Mouse (Mus musculus): ENCODE data around the gene Tgm2.

Tgm2 gene

DNA sequence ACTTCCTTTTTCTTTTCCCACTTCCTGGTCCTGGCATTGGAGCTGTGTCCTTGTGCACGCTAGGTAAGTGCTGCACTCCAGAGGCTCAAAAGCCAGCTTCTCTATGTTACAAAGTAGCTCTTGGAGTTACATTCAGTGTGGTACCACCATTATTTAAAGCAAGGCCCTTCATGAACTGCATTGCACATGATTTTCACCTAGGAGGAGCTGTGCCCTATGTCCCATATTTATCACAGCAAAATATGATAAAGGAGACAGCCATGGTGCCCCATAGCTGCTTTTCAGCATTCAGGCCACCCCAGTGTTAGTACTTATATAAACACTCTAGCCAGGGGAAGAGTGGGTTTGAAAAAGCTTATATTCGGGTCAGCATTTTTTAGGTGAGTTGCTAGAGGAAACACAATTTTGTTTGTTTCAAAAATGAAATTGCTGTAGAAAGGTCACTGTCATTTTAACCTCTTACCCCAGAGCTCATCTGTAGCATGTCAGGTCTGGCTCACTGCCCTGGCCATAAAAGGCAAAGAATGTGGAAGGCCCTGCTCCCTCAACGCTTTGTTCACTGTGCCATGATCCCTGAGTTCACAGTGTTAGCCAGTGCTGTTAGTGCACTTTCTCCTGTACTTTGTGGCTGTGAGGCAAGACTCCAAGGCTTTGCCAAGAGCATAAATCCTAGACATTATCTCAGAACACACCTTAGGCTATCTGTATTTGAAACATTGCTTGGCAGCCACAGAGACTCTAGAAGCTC, 75.2 kb downstream of the Tgm2 start:
- no peak for DNase-seq (ENCODE audit: low read depth)

DNA sequence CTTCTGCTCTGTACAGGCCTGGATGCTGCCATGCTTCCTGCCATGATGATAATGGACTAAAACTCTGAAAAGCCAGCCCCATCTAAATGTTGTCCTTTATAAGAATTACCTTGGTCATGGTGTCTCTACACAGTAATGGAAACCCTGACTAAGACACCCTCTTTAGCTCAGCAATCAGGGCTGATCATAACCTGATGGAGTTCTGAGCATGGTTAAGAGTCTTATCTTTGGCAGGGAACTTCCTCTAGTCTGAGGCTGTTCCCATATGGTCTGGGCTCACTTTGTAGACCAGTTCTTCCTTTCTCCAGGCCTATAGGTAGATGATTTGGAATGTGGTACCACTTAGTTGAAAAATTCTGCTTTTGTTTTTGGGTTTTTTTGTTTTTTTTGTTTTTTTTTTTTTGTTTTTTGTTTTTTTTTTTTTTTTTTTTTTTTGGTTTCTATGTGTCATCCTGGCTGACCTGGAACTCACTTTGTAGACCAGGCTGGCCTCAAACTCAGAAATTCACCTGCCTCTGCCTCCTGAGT, 77.7 kb downstream of the Tgm2 start:
- DNase-seq (ENCODE audit: low read depth): peak; percentile 69

DNA sequence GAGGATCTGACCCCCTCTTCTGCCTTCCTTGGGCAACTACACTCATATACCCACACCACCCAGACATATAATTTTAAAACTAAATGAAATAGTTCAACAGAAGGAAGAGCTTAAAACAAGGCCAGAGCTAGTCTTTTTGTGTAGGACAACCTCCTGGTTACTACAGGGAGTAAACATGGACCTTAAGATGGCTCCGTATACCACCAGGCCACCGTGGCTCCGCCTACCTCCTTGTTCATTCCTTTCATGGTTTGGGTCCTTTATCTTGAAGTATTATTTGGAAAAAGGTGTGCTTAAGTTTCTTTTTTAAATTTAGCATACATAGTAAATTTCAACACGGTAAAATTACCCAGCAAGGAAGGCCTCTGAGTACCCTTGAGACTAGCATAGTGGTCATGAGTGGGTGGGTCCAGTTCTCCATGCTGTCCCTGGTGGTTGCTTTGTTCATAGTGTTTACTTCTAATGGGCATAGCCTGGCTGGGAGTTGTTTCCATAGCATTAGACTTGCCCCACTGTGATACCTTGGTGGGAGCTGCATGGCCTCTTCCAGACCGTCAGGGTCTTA, 78.9 kb downstream of the Tgm2 start:
- DNase-seq (ENCODE audit: low read depth): no peak

DNA sequence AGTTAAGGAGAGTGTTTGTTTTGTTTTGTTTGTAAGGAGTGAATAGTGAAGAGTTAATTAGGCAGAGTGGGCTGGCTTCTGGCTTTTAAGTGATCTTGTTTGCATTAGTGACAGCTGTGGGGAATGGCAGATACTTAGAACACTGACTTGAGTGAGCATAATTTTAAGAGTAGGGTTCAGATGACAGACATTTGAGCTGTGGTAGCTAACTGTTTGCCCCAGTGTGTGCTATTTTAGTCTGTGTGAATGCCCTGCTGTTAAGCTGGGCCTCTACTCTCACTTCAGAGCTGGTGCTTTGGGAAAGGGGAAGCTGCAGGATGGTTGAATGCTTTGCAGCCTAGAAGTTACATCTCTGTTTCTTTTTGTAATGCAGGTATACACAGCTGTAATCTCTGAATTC, 79.8 kb downstream of the Tgm2 start:
- DNase-seq (ENCODE audit: low read depth): no peak
